Mouse (Mus musculus) olfactory bulb, adult 2 months (tissue): Measurements from ENCODE around the gene Atp8a1. TPM values are rescaled to one million over a fixed set of nuclear protein-coding genes. Genes with fewer than 3 reads are reported as not detected.

Experiments used
- H3K27ac ChIP-seq: fragments of 200-500 bp; 2 replicates; pipeline ENCODE4 v1.5.1; 2012; ENCODE audit warnings: low read depth, low read length; ENCODE audit not compliant: insufficient read depth
- H3K4me1 ChIP-seq: fragments of 200-500 bp; 2 replicates; pipeline ENCODE4 v1.6.1; 2012; ENCODE audit warnings: low read length; ENCODE audit not compliant: control insufficient read depth, insufficient read depth
- H3K4me3 ChIP-seq: fragments of 200-500 bp; 2 replicates; pipeline ENCODE4 v1.5.1; 2012; ENCODE audit warnings: mild to moderate bottlenecking, low read depth, low read length, moderate library complexity; ENCODE audit not compliant: insufficient read depth
- CTCF ChIP-seq: fragments of 200-500 bp; IDR thresholded peaks from 2 replicates; pipeline ENCODE4 v1.5.1; 2012; ENCODE audit warnings: low read depth, mild to moderate bottlenecking, low read length, moderate library complexity; ENCODE audit not compliant: insufficient read depth
- POLR2A ChIP-seq: fragments of 200-500 bp; IDR thresholded peaks from 2 replicates; pipeline ENCODE4 v1.6.1; 2012; ENCODE audit warnings: mild to moderate bottlenecking, low read depth, low read length, moderate library complexity; ENCODE audit not compliant: insufficient read depth
- WGBS: fragments of 180-500 bp; shearing (Covaris S2); methylation state at CpG from one replicate; pipeline ENCODE4 v1.1.7; 2018; 5-methylcytosine and 5-hydroxymethylcytosine counted together
- polyA plus RNA-seq: library from polyadenylated mRNA; stranded (reverse); fragments of >200 nt; gene quantifications from 2 replicates; pipeline ENCODE4 v1.2.4, GENCODE M21; 2012; ENCODE audit warnings: low replicate concordance; ENCODE audit not compliant: missing spikeins, insufficient read depth, insufficient read length

Atp8a1 gene
- not detected in 2 replicates for polyA plus RNA-seq

DNA sequence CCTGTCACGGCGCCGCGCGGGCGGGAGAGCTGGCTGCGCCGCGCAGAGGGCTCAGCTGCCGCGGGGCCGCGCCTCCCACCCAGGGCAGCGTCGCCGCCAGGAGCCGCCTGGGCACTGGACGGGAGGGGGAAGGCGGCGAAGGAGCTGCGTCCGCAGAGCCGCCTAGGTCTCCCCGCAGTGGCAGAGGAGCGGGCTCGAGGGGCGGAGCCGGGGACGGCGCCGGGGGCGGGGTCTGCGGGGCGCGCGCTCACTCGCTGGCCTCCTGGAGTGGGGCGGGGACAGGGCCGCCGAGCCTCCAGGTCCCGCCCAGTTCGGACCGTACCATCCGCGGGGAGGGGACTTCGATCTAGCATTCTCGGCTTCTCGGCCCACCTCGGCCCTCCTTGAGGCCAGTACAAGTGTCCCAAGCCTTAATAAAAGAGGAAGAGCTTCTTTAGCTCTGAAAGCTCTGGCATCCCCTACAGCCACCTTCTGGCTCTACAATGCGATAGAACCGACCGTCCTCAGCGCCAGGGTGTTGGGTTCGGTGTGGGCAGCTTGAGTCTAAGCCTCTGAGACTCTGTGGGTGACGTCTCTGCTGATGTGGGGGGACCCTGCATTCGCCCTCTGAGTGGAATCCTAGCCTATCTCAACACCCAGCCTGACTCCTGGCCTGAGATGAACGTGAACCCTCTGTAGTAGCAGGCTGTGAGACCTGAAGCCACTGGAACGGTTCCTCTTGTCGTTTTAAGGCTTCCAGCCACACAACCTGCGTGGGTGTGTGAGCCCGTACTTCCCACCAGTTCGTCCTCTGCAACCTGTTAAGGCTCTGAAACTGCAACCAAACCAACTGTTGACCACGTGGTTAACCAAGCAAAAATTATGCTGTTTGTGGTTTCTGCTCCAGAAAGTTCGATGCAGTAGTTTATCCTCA lies at the start of gene Atp8a1:
TSS of gene Atp8a1 (minus strand) at position 182 of the 913 bp plus-strand sequence.
- Histone ChIP-seq H3K4me3 (peak within 1 kb of the TSS; percentile 92), H3K4me1 (peaks cover 5% of the 10 kb centered on the region), H3K27ac (peak within 1 kb of the TSS; percentile 98)
- under 1% methylated on average over 62 of the region's 64 CpGs for WGBS
- TF ChIP-seq CTCF: no peak
- TF ChIP-seq POLR2A: peak; percentile 94

GRCm38 (mm10) chr5:67884422-67885210 lies 37.4 kb upstream of the Atp8a1 start:
- Histone ChIP-seq H3K27ac (no peak overlapping the region), H3K4me3 (no peak overlapping the region), H3K4me1 (peaks cover 3% of the 10 kb centered on the region; the same call in 1 of the 2 replicates)
- TF ChIP-seq POLR2A: no peak
- TF ChIP-seq CTCF: no peak
- 62% methylated on average over 9 of the region's 9 CpGs for WGBS

GRCm38 (mm10) chr5:67883564-67884171 lies 36.4 kb upstream of the Atp8a1 start:
- Histone ChIP-seq H3K4me1 (peaks cover 3% of the 10 kb centered on the region; the same call in 1 of the 2 replicates), H3K27ac (no peak overlapping the region), H3K4me3 (no peak overlapping the region)
- 86% methylated on average over 1 of the region's 1 CpGs for WGBS
- TF ChIP-seq CTCF (no peak), POLR2A (no peak)

DNA sequence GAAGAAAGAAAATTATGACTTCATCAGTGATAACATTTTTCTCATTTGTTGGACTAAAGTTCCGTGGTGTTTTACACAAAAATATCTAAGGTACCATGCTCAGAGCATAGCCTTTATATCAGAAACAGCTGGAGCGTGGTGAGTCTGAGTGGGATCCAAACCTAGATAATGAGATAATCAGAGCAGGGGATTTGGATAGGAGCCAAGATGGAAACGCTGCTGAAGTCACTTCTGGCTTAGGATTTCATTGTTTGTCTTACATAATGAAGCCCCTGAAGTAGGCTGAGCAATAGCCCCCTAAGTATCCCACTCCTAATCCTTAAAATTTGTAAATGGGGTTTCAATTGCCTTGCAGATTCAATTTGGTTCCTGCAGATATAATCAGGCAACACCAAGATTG lies 24.2 kb upstream of the Atp8a1 start:
- TF ChIP-seq POLR2A (no peak), CTCF (no peak)
- no peaks in the 10 kb centered on the region for H3K4me1 ChIP-seq
- no peak overlapping the region for H3K4me3 ChIP-seq
- H3K27ac ChIP-seq: no peak overlapping the region
- 28% methylated on average over 3 of the region's 3 CpGs for WGBS

DNA sequence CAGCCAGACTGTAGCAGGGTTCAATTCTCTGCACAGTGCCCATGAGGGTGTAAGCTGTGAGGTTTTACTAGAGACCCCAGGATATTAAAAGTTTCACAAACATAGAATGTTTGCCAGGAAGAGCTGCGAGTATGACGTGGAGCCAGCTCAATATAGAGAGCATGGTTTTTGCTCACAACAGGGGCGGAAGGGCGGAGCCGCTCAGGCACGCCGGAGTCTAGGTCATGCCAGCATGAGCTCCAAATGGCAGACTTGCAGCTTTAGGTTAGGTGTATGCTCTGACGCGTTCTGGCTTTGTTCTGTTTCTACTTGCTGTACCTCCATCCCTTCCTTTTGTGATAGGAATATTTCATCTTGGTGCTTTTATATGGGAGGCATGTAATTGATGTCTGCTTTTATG lies 19.0 kb upstream of the Atp8a1 start:
- Histone ChIP-seq H3K4me1 (peaks cover 4% of the 10 kb centered on the region), H3K27ac (no peak overlapping the region), H3K4me3 (no peak overlapping the region)
- TF ChIP-seq CTCF (no peak), POLR2A (no peak)
- WGBS: 76% methylated on average over 9 of the region's 9 CpGs

- 87% methylated on average over 5 of the region's 5 CpGs for WGBS
- no peak overlapping the region for H3K27ac ChIP-seq
- H3K4me1 ChIP-seq: peaks cover 4% of the 10 kb centered on the region
- no peak overlapping the region for H3K4me3 ChIP-seq
- TF ChIP-seq CTCF: no peak
- TF ChIP-seq POLR2A: no peak
Measured at GRCm38 (mm10) chr5:67865670-67866069, 18.4 kb upstream of the Atp8a1 start.

DNA sequence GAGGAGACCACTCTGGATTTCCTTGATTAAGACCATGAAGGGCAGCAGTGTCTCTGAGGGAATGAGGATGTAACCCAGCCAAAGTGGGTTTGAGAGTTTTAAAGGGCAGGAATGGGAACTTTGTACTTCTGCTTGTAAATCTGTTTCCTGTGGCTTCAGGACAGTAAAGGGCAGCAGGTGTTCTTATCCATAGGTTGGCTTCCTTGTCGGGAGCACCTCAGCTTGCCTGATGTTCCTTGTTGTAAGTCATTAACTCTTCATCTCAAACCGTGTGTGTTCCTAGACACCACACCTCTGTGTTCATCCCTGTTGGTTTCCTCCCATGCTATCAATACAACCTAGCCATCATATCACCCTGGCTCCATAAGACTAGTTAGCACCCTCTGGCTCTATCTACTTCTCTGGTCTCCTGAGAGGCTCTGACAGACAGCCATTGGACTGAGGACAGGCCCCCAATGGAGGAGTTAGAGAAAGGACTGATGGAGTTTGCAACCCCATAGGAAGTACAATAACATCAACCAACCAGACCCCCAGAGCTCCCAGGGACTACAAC lies 17.4 kb upstream of the Atp8a1 start:
- no peak for TF ChIP-seq POLR2A
- no peak for TF ChIP-seq CTCF
- Histone ChIP-seq H3K4me1 (peaks cover 4% of the 10 kb centered on the region), H3K4me3 (no peak overlapping the region), H3K27ac (no peak overlapping the region)
- 95% methylated on average over 2 of the region's 2 CpGs for WGBS

- Histone ChIP-seq H3K4me3 (no peak overlapping the region), H3K27ac (no peak overlapping the region), H3K4me1 (peaks cover 4% of the 10 kb centered on the region)
- WGBS: 38% methylated on average over 10 of the region's 10 CpGs
- TF ChIP-seq CTCF (no peak), POLR2A (no peak)
Measured at GRCm38 (mm10) chr5:67863950-67864391, 16.7 kb upstream of the Atp8a1 start.
